Mouse (Mus musculus) MEL (cell line): ENCODE measurements at regions not wholly inside any gene's neighbourhood (a gene's known extent, or its start where the extent isn't known, plus 50 kb on each side); places are given as distances from the start of the nearest gene placed in this dataset.

Experiments used
- CHD1 ChIP-seq: IDR thresholded peaks from 2 replicates; pipeline ENCODE4 v1.6.1; 2012; ENCODE audit warnings: low read depth, mild to moderate bottlenecking, inconsistent platforms, low read length, improper control_type of control experiment
- CTCF ChIP-seq, 3 experiments: IDR thresholded peaks in 2 of 3; conservative IDR thresholded peaks in 1 of 3; 2 replicates each; pipeline ENCODE4 v1.5.1; 2011 to 2012; ENCODE audit warnings: low read length in 3 of 3, low read depth in 2 of 3, mild to moderate bottlenecking in 2 of 3, improper control_type of control experiment in 1 of 3, inconsistent platforms in 1 of 3, mixed read lengths in 1 of 3, moderate library complexity in 1 of 3; ENCODE audit not compliant: control insufficient read depth in 1 of 3, insufficient read depth in 1 of 3, poor library complexity in 1 of 3, severe bottlenecking in 1 of 3
- GATA1 ChIP-seq: IDR thresholded peaks from 2 replicates; pipeline ENCODE4 v1.6.1; 2011; ENCODE audit warnings: low read depth, low read length, improper control_type of control experiment
- HCFC1 ChIP-seq: IDR thresholded peaks from 2 replicates; pipeline ENCODE4 v1.6.1; 2012; ENCODE audit warnings: low read depth, mild to moderate bottlenecking, inconsistent platforms, low read length, improper control_type of control experiment, moderate library complexity
- MAFK ChIP-seq: IDR thresholded peaks from 2 replicates; pipeline ENCODE4 v1.6.1; 2011; ENCODE audit warnings: low read depth, mild to moderate bottlenecking, low read length, improper control_type of control experiment, borderline replicate concordance
- MAX ChIP-seq: IDR thresholded peaks from 2 replicates; pipeline ENCODE4 v1.6.1; 2011; ENCODE audit warnings: low read length, improper control_type of control experiment
- MXI1 ChIP-seq: IDR thresholded peaks from 2 replicates; pipeline ENCODE4 v1.6.1; 2011; ENCODE audit warnings: mild to moderate bottlenecking, low read depth, low read length, improper control_type of control experiment
- POLR2A ChIP-seq, 2 experiments: IDR thresholded peaks; 2 replicates each; pipeline ENCODE4 v1.6.1; 2011 to 2012; ENCODE audit warnings: low read length in 2 of 2, mild to moderate bottlenecking in 2 of 2, control low read depth in 1 of 2, improper control_type of control experiment in 1 of 2, low read depth in 1 of 2, moderate library complexity in 1 of 2; ENCODE audit not compliant: control insufficient read depth in 1 of 2, insufficient read depth in 1 of 2, poor library complexity in 1 of 2
- RCOR1 ChIP-seq: IDR thresholded peaks from 2 replicates; pipeline ENCODE4 v1.6.1; 2012; ENCODE audit warnings: low read depth, mild to moderate bottlenecking, inconsistent platforms, low read length, improper control_type of control experiment
- TAL1 ChIP-seq: IDR thresholded peaks from 2 replicates; pipeline ENCODE4 v1.6.1; 2012; ENCODE audit warnings: mild to moderate bottlenecking, inconsistent platforms, low read length, moderate library complexity, mixed read lengths
- TCF12 ChIP-seq: IDR thresholded peaks from 2 replicates; pipeline ENCODE4 v1.6.1; 2014; ENCODE audit warnings: low read depth, mild to moderate bottlenecking, inconsistent platforms, low read length, improper control_type of control experiment, moderate library complexity
- USF1 ChIP-seq: IDR thresholded peaks from 2 replicates; pipeline ENCODE4 v1.6.1; 2014; ENCODE audit warnings: low read depth, mild to moderate bottlenecking, inconsistent platforms, low read length, improper control_type of control experiment, moderate library complexity
- ZMIZ1 ChIP-seq: IDR thresholded peaks from 2 replicates; pipeline ENCODE4 v1.6.1; 2012; ENCODE audit warnings: low read depth, mild to moderate bottlenecking, inconsistent platforms, low read length, improper control_type of control experiment, moderate library complexity
- ZNF384 ChIP-seq: IDR thresholded peaks from 2 replicates; pipeline ENCODE4 v1.6.1; 2012; ENCODE audit warnings: low read depth, mild to moderate bottlenecking, inconsistent platforms, low read length, improper control_type of control experiment

DNA sequence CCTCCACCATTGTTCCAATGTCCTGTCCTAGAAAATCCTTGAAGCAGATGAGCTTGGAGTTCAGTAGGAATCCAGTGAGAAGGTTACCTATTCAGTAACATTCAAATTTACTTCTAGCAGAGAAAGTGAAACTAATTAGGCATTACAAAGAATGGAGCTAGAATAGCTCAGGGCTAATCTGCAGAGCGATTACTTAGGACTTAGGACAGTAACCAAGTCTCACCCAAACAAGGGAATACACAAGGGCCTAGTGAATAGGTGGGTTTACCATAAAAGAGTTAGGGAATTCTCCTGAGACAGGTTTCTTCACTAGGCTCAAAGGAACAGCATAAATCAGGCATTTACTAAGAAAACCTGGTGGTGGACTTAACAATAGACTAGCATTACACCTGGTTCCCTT is 476.5 kb upstream of the Gm5150 start:
- TF ChIP-seq TAL1 (no peak), MAX (no peak), USF1 (no peak), CTCF (IDR thresholded peaks at IDR 0.05 in 2 of 3, conservative IDR thresholded peaks at IDR 0.05 in 1 of 3; ENCODE audit: control insufficient read depth in 1 of 3, insufficient read depth in 1 of 3, low read depth in 2 of 3, low read length in 3 of 3, poor library complexity in 1 of 3, severe bottlenecking in 1 of 3) (no peak), CHD1 (no peak), HCFC1 (no peak), ZNF384 (no peak), MXI1 (no peak), ZMIZ1 (no peak), POLR2A (IDR thresholded peaks at IDR 0.05; ENCODE audit: control insufficient read depth in 1 of 2, insufficient read depth in 1 of 2, low read depth in 1 of 2, low read length in 2 of 2, poor library complexity in 1 of 2) (no peak), TCF12 (no peak), GATA1 (no peak), RCOR1 (no peak), MAFK (no peak)
